Mouse (Mus musculus): ENCODE results near the gene Tfrc.
A peak's percentile ranks its signal among the peaks of the same experiment; 100 is the strongest.

- TF ChIP-seq CTCF (IDR thresholded peaks at IDR 0.05; ENCODE audit: low read depth): peak; percentile 60
- no peak for TF ChIP-seq EP300 (IDR thresholded peaks at IDR 0.05; ENCODE audit: low read depth)
Observed at GRCm38 (mm10) chr16:32614047-32614446, 5.3 kb downstream of the Tfrc start.

Data from liver, embryonic 14.5 days (tissue).